Mouse (Mus musculus): ENCODE measurements around the gene Kat2b. TPM values are rescaled to one million over a fixed set of nuclear protein-coding genes. Genes with fewer than 3 reads are reported as not detected.
"Not testable (repeated sequence)": the region's sequence is repeated elsewhere in the genome, so short reads cannot be mapped to it uniquely, and the experiment has no call there.

Gene Kat2b
- polyA plus RNA-seq, 1 experiment: 2.4 TPM

DNA sequence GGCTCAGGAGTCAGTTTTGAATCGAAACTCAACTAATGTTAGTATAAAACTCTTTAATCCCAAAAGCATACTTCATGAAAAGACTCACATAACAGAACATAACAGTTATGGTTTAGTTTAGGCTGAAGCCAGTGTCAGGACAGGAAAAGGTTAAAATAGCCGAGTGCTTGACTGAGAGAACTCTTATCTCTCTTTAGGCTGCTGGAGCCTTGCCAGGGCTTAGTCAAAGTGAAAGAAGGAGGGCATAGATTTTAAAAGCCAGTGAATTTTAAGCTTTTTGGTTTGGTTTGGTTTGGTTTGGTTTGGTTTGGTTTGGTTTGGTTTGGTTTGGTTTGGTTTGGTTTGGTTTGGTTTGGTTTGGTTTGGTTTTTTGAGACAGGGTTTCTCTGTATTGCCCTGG is 34.2 kb upstream of the Kat2b start:
- no peaks in the 10 kb centered on the region for H3K79me2 ChIP-seq (ENCODE audit: control insufficient read depth, insufficient read depth)
- H3K79me3 ChIP-seq (ENCODE audit: low read depth): no peaks in the 10 kb centered on the region
- H3K36me3 ChIP-seq (ENCODE audit: control insufficient read depth, insufficient read depth): no peaks in the 10 kb centered on the region
- no peak for TF ChIP-seq MYOD1 (IDR thresholded peaks at IDR 0.05; ENCODE audit: control insufficient read depth, insufficient read length, low read depth)
- TF ChIP-seq FOSL1 (IDR thresholded peaks at IDR 0.05; ENCODE audit: insufficient read depth, low read length, poor library complexity, severe bottlenecking): no peak
- TF ChIP-seq CTCF (IDR thresholded peaks at IDR 0.05; ENCODE audit: control insufficient read depth, insufficient read depth, insufficient read length): no peak
- no peak for TF ChIP-seq CEBPB (IDR thresholded peaks at IDR 0.05; ENCODE audit: low read depth)
- no peak for TF ChIP-seq MYOG (IDR thresholded peaks at IDR 0.05; ENCODE audit: control insufficient read depth, extremely low read depth, insufficient read length)
- H3ac ChIP-seq (ENCODE audit: control insufficient read depth, insufficient read length, low read depth): no peak overlapping the region
- H3K4me3 ChIP-seq (ENCODE audit: insufficient read depth, poor library complexity, severe bottlenecking): no peak overlapping the region
- H3K27me3 ChIP-seq (ENCODE audit: control insufficient read depth, insufficient read depth, insufficient read length): no peaks in the 10 kb centered on the region

DNA sequence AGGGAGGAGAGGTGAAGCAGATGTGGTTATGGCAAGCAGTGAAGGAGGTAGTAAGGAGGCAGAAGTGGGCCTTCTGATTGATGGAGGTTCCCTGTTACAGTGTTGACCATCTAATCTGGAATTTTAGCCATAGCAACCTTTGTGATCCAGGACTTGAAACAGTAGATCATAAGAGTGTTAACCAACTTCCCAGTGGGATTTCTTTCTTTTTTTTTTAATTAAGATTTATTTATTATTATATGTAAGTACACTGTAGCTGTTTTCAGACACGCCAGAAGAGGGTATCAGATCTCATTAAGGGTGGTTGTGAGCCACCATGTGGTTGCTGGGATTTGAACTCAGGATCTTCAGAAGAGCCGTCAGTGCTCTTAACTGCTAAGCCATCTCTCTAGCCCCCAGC is 27.3 kb upstream of the Kat2b start, which contains the start of gene Pp2d1:
Pp2d1 (minus strand) TSS at position 101 of the 400 bp plus-strand sequence.
- H3ac ChIP-seq (ENCODE audit: control insufficient read depth, insufficient read length, low read depth); H3K4me3 ChIP-seq (ENCODE audit: insufficient read depth, poor library complexity, severe bottlenecking); H3K36me3 ChIP-seq (ENCODE audit: control insufficient read depth, insufficient read depth); H3K79me2 ChIP-seq (ENCODE audit: control insufficient read depth, insufficient read depth); H3K79me3 ChIP-seq (ENCODE audit: low read depth); H3K27me3 ChIP-seq (ENCODE audit: control insufficient read depth, insufficient read depth, insufficient read length): not testable (repeated sequence)

DNA sequence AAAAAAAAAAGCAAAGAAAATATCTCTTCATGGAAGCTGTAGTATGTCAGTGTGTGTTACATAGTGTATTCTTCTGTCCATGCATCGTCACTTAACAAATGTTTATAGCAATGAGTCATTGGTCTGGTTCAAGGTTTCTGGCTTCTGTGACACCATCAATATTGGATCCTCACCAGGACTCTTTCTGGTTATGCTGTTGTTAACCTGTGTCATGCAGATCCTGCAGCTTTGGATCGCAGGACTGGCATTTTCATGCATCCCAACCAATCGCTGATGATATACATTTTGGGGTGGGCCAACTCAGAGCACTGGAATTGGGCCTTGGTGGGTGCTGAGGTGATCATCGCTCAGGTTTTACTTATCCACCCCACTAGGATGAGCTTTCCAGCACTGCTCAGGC is 24.1 kb upstream of the Kat2b start:
- H3K27me3 ChIP-seq (ENCODE audit: control insufficient read depth, insufficient read depth, insufficient read length): no peaks in the 10 kb centered on the region
- H3K36me3 ChIP-seq (ENCODE audit: control insufficient read depth, insufficient read depth): no peaks in the 10 kb centered on the region
- H3K4me3 ChIP-seq (ENCODE audit: insufficient read depth, poor library complexity, severe bottlenecking): no peak overlapping the region
- no peaks in the 10 kb centered on the region for H3K79me2 ChIP-seq (ENCODE audit: control insufficient read depth, insufficient read depth)
- H3ac ChIP-seq (ENCODE audit: control insufficient read depth, insufficient read length, low read depth): no peak overlapping the region
- no peaks in the 10 kb centered on the region for H3K79me3 ChIP-seq (ENCODE audit: low read depth)
- TF ChIP-seq FOSL1 (IDR thresholded peaks at IDR 0.05; ENCODE audit: insufficient read depth, low read length, poor library complexity, severe bottlenecking): no peak
- TF ChIP-seq CEBPB (IDR thresholded peaks at IDR 0.05; ENCODE audit: low read depth): no peak
- no peak for TF ChIP-seq CTCF (IDR thresholded peaks at IDR 0.05; ENCODE audit: control insufficient read depth, insufficient read depth, insufficient read length)
- TF ChIP-seq MAX (IDR thresholded peaks at IDR 0.05): no peak
- no peak for TF ChIP-seq USF1 (IDR thresholded peaks at IDR 0.05; ENCODE audit: low read depth)
- TF ChIP-seq MYOD1 (IDR thresholded peaks at IDR 0.05; ENCODE audit: control insufficient read depth, insufficient read length, low read depth): no peak
- no peak for TF ChIP-seq MYOG (IDR thresholded peaks at IDR 0.05; ENCODE audit: control insufficient read depth, extremely low read depth, insufficient read length)

DNA sequence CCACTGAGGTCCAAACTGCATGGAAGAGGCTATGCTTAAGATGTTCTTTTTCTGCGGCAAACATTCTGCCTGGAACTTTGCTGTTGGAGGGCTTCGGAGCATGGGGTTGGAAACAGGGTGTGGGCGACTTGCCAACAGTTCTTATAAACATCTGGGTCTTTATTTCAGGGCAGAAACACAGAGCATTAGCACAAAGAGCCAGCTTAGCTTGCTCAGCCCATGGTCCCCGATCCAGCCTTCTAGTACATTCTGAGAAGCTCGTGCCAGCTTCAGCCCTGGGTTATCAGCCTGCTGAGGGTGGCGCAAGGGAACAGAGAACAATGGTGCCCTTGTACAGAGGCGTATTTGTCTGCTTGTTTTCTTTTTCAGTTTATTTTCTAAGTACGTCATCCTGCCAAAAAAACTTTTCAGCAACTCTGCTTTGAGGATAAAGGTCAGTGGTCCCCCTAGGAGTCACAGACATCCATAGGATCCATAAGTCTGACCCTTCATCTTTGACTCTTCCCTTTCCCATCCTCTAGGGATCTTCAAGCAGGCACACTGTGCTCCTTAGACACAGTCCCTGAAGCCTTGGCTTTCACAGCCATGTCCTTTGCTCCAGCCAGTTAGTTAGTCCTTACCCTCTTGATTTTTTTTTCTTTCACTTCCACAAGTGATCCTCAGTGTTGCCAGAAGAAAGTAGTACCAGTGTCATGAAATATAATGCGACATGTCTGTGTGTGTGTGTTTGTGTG is 22.9 kb upstream of the Kat2b start:
- H3K79me3 ChIP-seq (ENCODE audit: low read depth): no peaks in the 10 kb centered on the region

DNA sequence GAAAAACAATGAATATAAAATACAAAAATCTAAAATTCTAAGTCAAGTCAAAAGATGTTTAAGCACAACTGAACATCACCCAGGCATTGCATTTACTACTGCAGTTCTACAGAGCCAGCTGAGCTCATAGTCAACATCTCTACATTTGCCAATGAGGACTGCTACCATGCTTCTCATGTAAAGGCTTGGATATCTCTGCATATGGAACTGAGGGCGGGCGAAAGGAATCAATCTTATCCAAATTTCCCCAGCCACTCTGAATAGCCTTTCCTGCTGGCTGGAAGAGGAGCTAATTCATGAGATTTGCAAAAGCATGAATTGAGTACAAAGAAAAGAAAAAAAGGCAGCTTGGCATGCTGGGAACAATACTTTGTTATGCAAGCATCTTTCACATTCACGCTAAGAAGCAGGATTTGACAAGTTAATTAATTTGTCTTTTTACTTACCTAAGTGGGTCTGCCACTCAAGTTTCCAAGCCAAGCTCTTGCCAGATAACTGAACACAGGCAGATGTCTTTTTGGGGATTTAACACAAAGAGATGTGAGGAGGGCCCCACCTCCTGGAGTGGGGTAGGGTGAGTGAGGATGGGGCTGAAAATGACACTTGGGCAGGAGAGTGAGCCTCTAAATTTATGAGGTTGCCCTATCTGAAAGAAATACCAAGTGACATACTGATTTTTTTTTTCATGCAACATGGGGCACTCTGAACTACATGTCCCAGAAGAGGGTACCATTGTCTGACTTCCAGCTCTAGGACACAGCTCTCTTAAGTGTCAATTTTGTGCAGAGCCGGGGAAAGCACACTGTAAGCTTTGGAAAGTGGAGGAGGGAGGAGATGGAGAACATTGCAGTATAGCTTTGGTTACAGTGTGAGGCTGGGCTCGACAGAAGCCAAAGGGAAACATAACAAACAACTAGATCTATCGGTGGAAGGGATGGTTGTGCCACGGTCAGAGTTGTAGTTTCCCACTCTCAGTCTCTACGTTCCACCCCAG is 15.1 kb upstream of the Kat2b start:
- TF ChIP-seq FOSL1 (IDR thresholded peaks at IDR 0.05; ENCODE audit: insufficient read depth, low read length, poor library complexity, severe bottlenecking) (no peak), MYOD1 (IDR thresholded peaks at IDR 0.05; ENCODE audit: control insufficient read depth, insufficient read length, low read depth) (no peak), CTCF (IDR thresholded peaks at IDR 0.05; ENCODE audit: control insufficient read depth, insufficient read depth, insufficient read length) (no peak), MAX (IDR thresholded peaks at IDR 0.05) (no peak), CEBPB (IDR thresholded peaks at IDR 0.05; ENCODE audit: low read depth) (no peak), USF1 (IDR thresholded peaks at IDR 0.05; ENCODE audit: low read depth) (no peak), MYOG (IDR thresholded peaks at IDR 0.05; ENCODE audit: control insufficient read depth, extremely low read depth, insufficient read length) (no peak)
- H3K4me3 ChIP-seq (ENCODE audit: insufficient read depth, poor library complexity, severe bottlenecking): no peak overlapping the region
- H3K27me3 ChIP-seq (ENCODE audit: control insufficient read depth, insufficient read depth, insufficient read length): no peaks in the 10 kb centered on the region
- no peaks in the 10 kb centered on the region for H3K79me2 ChIP-seq (ENCODE audit: control insufficient read depth, insufficient read depth)
- H3K79me3 ChIP-seq (ENCODE audit: low read depth): no peaks in the 10 kb centered on the region
- H3K36me3 ChIP-seq (ENCODE audit: control insufficient read depth, insufficient read depth): no peaks in the 10 kb centered on the region
- no peak overlapping the region for H3ac ChIP-seq (ENCODE audit: control insufficient read depth, insufficient read length, low read depth)

More for the DNA sequence above, 22.9 kb upstream of the Kat2b start:
- Histone ChIP-seq H3K79me2 (ENCODE audit: control insufficient read depth, insufficient read depth) (no peaks in the 10 kb centered on the region), H3K36me3 (ENCODE audit: control insufficient read depth, insufficient read depth) (no peaks in the 10 kb centered on the region), H3K27me3 (ENCODE audit: control insufficient read depth, insufficient read depth, insufficient read length) (no peaks in the 10 kb centered on the region), H3ac (ENCODE audit: control insufficient read depth, insufficient read length, low read depth) (no peak overlapping the region), H3K4me3 (ENCODE audit: insufficient read depth, poor library complexity, severe bottlenecking) (no peak overlapping the region)
- TF ChIP-seq MAX (IDR thresholded peaks at IDR 0.05) (no peak), USF1 (IDR thresholded peaks at IDR 0.05; ENCODE audit: low read depth) (no peak), MYOG (IDR thresholded peaks at IDR 0.05; ENCODE audit: control insufficient read depth, extremely low read depth, insufficient read length) (no peak), MYOD1 (IDR thresholded peaks at IDR 0.05; ENCODE audit: control insufficient read depth, insufficient read length, low read depth) (no peak), FOSL1 (IDR thresholded peaks at IDR 0.05; ENCODE audit: insufficient read depth, low read length, poor library complexity, severe bottlenecking) (no peak), CTCF (IDR thresholded peaks at IDR 0.05; ENCODE audit: control insufficient read depth, insufficient read depth, insufficient read length) (no peak), CEBPB (IDR thresholded peaks at IDR 0.05; ENCODE audit: low read depth) (no peak)

All from C2C12 (cell line).